Mouse (Mus musculus) adrenal gland, postnatal 10 days (tissue): ENCODE data around the gene Samd15. TPM values are rescaled to one million over a fixed set of nuclear protein-coding genes. Genes with fewer than 3 reads are reported as not detected.
"Not testable (repeated sequence)": the region's sequence is repeated elsewhere in the genome, so short reads cannot be mapped to it uniquely, and the experiment has no call there.

Experiments used
- DNase-seq: peaks from one replicate; pipeline ENCODE4 v3.0.0; 2021; ENCODE audit warnings: mixed read lengths
- long read RNA-seq, 2 experiments: library from polyadenylated mRNA; stranded (forward); transcript quantifications; one replicate each; pipeline ENCODE4 v2.0.0; 2021
- total RNA-seq, 2 experiments: library from RNA; stranded (reverse); gene quantifications; 2 replicates each; pipeline ENCODE4 v1.2.3; 2021

Samd15 gene
- total RNA-seq: 1 to 10 TPM; 1.1 to 1.8 TPM
- long read RNA-seq, experiment 1, partial matches to known transcripts: 0 of 1 reads
- long read RNA-seq, experiment 1, other reads (novel, unspliced or antisense): 1 of 1 reads
- long read RNA-seq, experiment 2: 0 reads

DNA sequence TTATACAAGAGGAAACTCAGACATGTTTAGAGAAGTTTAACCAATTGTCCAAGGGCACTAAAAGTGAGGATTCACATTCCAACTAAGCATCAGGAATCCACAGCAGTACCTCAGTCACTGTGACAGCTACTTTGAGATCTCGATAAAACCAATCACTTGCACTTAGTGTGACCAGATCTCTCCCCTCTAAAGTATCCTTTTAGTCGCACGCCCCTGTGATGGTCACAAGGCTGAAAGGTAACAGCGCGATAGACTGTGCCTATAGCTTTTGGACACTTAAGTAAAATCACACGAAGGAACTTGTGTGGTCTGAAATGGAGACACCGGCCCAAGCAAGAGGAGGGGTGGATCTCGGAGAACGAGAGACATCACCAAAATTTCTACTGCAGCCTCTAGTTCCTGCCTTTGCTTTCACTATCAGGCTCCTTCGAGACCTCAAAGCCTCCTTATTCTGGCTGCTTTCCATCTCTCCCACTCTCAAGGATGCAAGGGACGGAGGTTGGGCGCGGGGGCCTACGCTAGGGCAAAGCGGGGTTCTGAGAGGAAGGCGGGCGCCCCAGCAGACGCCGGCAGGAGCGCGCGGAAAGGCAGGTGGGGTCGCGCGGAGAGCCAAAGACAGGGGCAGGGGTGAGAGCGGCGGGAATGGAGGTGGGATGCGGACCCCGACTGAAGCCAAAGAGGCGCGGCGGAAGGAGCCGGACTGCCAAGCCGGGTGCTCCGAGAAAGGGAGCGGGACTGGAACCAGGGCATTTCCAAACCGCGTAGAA, at the start of gene Samd15:
Samd15 (plus strand) TSS at position 518 of the 767 bp plus-strand sequence.
- DNase-seq: peak; percentile 66

DNA sequence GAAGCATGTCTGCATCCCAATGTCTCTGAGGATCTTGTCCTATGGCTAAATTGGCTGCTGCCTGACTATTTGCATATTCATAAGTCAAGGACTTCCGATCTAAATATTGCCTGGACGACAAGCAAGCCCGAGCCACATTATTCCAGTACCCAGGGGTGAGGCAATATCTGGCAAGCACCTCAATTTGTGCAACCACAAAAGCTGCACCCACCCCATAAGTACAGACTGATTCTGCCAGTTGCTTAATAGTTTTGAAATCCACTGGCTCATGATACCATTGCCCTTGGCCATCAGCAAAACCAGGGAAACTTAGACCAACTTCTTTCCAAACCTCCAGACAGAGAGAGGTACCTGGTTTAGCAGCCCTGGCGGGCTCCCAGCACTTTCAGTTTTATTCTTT, 45.1 kb upstream of the Samd15 start:
- DNase-seq: peak; percentile 62

DNA sequence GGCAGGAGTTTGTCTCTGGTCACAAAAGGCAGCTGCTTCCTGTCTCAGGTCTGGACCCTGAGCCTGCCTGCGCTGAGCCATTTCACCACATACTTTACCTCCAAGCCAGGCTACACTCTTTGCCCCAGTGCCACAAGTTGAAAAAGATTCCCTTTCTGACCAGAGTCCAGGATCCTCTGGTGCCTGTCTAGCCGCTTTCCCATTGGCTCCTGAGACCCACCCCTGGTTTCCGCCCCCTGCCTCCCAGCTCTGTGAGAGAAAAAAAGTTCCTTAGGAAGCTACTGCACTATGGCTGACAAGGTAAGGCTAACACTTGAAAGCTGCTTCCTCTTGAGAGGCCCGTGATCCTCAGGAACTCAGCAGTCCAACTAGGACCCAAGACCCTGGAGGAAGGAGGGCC, 42.2 kb upstream of the Samd15 start:
- peak; percentile 39 for DNase-seq

DNA sequence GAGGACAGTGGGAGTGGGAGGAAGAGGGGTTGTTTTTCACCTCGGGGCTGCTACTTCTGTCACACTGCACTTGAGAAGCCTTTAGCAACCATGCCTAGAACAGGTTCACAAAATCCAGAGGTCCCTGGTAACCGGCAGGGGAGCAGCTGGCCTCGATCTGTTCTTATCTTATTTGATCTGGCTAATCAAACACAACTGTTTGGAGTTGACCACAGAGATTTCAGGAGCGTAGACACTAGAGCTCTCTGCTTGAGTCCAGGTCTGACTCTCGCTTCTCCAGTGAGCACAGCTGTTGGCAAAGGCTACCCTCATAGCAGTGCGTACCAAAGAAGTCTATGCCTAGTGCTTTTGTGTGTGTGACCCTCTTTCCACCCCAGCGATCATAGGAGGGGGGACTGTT, 41.4 kb upstream of the Samd15 start:
- no peak for DNase-seq

DNA sequence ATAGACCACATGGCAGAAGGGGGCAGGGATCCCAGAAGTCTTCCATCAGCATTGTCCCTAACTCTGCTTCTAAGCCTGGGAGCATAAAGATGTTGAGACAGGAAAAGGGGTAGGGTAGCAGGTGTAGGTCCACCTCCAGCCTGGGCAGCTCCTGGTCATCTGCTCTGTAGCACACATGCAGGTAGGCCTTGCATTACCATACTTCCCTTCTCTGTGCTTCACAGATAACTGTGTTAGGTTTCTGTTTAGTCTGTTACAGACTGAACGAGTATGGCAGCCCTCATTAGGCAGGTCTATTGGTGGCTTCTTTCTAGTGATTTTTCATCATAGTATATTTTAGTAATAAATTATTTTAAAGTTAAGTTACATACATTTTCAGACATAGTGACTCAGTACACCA, 39.2 kb upstream of the Samd15 start:
- no peak for DNase-seq

DNA sequence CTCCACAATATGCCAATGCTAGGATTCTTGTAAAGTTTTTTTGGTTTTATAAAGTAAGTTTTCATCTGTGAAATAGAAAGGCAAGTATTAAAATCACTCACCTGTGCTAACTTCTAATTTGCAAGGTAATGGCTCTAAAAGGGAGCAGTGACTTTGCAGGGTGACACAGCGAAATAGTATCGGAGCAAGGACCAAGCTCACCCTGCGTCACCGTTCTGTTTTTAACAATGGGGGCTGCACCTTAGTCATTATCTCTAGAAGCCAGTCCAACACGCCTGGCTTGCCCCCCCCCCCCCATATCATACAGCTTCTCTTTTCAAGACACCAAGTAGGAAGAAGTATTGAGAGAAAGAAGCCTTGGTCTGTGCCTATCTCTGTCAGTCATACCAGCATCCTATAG, 38.7 kb upstream of the Samd15 start:
- no peak for DNase-seq

DNA sequence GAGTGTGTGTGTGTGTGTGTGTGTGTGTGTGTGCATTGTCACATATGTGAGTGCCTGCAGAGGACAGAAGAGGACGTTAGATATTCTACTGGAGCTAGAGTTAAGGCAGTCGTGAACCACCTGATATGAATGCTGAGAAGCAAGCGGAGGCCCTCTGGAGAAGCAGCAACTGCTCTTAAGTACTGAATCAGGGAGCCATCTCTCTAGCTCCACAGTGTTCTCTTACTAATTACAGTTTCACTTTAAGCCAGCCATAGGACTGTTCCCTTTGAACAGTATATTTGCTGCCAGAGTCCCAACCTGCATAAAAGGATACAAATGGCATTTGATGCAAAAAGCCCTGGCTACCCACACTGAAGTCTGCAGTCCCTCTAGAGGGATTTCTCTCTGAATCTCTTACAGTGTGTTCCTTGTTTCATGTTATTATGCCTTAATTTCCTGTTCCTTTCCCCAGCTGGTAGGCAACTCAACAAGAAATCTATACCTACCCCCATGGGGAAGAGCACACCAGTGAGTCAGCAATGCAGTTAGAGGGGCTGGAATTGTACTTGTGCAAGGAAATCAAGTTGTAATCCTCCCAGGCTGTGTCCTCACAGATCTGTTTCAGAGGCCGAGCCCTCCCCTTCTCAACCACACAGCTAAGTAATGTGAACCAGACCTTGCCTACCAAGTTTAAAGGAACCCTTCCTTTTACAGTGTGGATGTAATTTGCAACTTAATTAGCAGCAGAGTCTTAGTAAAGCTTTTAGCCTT, 24.2 kb upstream of the Samd15 start:
- DNase-seq: no peak

DNA sequence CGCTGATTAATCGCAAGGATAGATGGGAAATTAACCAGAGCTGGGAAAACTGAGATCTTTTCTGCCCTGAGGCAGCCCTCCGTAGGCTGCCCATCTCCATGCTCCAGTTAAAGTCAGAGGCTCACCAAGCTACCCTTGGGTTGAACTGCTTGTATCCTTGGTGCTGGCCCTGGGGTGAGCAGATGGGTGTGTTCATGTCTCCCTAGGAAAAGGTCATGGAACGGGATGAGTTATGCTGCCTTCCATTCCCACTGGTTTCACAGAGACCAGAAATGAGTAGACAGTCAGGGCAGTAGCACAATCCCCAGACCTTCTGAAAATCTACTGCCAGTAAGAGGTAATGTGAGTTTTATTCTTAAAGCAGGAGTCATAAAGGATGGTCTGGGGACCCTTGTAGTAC, 21.9 kb upstream of the Samd15 start:
- peak; percentile 58 for DNase-seq

DNA sequence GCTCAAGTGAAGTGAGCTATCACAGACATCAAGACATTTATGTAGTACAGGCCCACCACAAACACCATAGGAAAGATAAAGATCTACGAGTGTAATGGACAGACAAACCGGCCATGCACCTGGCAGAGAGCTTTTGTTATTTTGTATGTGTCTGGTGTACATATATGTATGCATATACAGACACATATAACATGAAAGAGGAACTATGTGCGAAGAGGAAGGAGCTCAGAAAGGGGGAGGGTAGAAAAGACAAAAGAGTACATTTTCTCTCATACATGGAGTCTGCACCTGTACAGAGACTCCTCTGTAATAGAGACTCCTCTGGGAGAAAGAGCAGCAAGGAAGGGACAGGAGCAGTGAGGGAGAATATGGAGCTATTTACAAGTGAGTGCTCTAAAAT, 6.5 kb upstream of the Samd15 start:
- DNase-seq: no peak

DNA sequence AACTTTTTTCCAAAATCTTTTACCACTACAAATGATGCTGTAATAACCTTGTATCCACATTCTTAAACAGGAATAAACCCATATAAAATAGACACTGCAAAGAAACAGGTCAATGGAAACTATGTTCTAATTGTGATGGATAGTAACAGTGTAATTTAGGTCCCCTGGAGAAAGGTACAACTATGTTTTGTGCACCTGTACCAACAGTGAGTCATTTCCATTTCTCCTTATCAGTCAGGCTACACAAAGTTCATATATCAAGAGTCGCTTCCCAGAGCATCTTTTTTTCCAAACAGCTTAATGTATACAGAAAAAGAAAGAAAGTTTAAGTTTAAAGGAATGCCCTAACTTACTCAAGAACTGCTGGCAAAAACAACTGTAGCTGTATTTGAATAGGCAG, 4.5 kb upstream of the Samd15 start:
- no peak for DNase-seq

DNA sequence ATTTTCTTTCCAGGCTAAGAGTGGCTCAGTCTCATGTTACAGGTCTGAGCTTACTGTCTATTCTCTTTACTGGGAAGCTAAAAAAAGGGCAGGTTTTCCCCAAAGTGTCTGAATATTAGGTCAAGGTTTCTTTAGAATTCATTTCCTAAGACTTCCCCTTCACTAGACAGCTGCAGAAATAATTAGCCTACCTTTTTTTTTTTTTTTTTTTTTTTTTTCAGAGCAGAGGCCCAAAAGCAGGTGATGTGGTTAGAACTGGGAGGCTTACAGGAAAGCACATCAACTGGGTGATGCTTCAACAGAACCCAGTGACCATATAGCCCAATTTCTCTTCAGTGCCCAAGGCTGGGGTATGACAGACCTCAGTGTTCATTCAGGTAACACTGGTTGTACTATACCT, 3.2 kb upstream of the Samd15 start:
- no peak for DNase-seq

DNA sequence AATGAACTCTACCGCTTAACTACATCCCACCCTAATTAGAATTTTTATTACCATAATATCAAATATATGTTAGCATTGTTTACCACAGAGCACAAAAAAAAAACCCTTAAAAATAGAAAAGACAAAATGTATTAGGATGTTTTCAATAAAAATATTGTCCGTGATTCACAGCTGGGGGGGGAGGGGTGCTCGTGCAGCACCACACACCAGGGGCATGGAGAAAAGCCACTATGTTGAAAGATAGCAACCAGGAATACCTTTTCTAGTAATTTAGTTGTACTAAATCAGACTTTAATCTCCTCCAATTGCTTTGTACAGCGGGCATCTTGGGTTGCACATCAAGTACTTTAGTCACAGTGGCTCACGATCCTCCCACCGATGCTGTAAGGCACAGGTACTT, 731 bp upstream of the Samd15 start:
- DNase-seq: no peak

DNA sequence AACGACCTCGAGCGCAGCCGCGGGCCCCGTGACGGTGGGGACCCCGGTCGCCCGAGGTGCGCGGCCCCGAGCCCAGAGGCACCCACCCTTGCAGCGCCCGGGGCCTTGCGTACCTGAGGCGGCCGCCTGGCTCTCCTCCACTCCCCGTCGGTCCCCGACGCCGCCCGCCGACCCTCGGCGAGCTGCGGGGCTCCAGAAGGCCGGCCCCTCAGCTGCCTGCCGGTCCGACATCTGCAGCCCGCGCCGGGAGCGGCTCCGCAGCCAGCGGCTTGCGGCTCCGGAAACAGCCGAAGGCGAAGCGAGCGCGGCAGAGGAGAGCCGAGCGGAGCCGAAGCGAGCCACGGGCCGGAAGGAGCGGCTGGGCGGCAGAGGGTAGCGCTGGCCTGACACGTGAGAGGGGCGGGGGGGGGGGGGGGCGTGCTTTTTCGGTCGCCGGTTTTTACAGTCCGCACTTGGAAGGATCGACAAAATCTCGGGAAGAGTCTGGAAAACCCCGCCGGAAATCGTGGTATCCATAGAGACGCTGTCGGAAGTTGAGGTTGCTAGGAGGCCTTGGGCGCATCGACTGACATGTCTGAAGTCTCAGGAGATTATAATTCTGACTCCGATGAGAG, 557 bp downstream of the Samd15 start, which contains the start of gene Tmed8:
Tmed8 (minus strand) TSS at position 482 of the 614 bp plus-strand sequence.
- peak; percentile 86 for DNase-seq

DNA sequence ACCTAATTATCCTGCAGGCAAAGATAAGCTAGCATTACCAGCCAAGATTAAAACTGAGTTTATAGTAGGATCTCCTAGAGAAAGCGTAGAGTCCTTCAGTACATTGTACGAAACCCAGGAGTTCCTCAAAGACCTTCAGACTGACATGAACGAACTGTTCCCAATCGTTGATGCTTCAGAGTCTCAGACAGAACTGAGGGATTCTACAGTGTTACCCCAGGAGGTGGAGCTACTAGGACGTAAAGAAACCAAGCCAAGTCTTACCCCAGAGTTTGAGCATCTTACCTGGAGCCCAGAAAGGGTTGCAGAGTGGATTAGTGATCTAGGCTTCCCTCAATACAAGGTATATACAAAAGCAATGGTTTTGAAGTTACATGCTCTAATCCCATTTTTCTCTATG, 2.2 kb downstream of the Samd15 start:
- no peak for DNase-seq

DNA sequence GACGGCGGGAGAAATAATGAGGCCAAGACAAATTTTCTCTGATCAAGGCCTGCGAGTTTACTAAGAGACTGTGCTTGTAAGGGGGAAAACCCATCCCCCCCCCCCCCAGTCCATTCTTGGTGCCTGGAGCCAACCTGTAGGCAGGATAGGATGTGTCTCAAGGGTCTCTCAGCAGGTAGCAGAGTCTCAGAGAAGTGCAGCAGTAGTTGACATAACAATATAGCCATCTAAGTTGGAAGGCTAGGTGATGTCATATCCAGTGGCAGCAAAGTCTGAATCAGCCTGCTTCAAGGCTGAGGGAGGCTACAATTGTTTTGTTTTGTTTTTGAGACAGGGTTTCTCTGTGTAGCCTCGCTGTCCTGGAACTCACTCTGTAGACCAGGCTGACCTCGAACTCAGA, 6.3 kb downstream of the Samd15 start:
- not testable (repeated sequence) for DNase-seq

DNA sequence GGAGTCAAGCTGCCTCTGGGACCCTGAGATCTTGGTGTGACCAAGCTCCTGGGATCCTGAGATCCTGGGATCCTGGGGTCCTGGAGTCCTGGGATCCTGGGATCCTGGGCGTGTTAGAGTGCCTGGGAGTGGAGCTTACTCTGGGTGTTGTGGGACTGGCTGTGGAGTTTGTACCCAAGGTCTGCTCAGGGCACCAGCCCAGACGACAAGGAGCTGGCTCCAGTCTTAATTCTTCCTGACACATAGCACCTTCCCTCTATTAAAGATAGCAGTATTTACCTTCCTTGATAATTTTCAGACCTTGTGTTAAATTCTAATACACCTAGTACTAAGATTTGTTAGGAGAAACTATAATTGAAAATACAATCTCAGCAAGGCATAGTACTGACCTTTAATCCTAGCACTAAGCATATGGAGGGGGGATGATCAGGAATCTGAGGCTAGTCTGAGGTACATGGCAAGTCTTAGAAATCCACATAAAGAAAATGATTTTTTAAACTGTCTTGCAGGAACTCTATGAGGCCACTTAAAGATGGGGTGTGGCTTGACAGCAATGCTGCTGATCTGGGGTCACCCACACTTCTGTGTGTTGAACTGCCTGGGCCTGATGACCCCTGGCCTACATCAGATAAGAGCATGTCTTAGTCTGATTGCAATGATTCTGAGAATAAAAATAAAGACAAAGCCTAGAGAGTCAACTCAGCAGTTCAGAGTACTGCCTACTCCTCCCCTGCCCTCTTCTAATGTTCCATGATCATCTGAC, 13.5 kb downstream of the Samd15 start:
- no peak for DNase-seq

DNA sequence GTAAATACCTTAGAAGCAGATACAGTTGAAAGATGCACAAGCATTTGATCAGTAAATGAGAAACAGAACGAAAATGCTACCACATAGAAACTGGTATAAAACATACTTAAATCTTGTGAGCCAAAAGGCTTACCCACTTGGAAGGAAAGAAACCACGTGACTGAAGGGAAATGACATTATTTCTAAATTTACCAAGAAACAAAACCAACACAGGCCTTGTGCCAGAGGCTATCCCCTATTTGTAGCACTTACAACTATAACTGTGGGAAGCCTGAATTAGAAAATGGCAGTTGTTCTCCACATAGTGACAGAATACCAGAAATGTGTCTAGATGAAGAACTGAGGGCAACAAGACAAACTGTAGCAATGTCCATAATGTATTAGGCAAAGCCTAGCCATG, 16.5 kb downstream of the Samd15 start:
- DNase-seq: no peak

DNA sequence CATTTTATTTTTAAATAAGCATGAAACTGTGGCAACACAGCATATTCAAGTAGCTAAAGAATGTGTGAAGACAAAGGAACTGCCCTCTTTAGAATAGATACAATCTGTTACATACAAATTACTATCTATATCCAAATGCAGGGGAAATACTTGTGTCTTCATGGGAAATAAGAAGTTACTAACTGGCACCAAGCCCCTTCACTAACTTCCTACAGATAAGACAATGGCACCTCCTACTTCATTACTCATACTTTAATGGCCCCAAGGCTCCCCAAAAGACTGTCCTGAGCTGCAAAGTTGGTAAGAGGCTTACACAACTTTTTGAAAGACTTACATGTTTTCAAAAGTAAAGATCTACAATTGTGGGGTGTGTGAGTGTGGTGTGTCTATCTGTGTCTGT, 18.1 kb downstream of the Samd15 start:
- no peak for DNase-seq

DNA sequence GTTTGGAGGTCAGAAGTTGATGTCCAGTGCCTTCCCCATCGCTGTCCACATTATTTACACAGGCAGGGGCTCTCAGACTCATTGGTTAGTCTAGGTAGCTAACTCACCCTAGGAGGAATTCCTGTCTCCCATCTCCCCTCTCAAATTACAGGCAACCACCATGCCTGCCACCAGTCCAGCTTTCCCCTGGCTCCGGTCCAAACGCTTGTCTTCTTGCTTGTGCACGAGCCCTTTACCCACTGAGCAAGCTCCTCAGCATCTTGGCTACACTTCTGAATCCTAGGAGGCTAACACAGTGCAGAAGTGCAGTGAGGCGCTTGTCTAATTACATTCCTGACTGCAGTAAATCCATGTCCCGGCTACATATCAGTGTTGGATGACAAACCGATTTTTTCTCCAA, 19.8 kb downstream of the Samd15 start:
- DNase-seq: no peak

DNA sequence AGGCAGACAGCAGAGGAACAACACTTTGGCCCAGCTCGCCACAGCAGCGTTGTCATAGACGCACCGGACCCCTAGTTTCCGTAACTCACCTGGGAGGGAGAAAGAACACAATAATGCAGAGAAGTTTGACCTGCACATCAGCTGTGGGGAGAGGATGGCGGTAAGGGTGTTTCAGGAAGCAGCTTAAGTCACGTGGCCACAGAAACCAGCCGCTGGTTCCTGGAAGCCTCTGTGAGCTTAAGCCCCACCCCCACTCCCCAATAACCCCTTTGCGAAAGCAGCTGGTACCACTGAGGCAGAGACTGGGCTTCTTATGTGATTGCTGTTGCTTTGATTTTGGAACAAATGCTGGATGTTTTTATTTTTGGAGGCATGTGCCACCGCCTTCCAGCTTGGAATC, 25.4 kb downstream of the Samd15 start:
- no peak for DNase-seq

DNA sequence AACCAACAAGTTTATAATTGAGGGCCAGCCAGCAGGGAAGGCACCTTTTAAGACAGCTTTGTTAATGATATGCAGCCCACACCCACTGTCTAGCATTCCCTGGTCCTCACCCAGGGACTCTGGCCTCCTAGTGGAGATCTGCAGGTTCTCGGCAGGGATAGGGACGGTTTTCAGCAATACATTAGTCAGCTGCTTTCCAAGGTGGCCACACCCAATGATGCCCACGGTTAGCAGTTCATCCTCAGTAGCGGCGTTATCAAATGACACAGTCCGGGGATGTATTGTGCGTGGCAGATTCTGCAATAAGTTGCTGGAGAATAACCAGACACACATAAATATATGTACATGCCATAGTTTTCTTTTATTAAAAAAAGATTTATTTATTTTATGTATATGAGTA, 27.3 kb downstream of the Samd15 start:
- DNase-seq: no peak

DNA sequence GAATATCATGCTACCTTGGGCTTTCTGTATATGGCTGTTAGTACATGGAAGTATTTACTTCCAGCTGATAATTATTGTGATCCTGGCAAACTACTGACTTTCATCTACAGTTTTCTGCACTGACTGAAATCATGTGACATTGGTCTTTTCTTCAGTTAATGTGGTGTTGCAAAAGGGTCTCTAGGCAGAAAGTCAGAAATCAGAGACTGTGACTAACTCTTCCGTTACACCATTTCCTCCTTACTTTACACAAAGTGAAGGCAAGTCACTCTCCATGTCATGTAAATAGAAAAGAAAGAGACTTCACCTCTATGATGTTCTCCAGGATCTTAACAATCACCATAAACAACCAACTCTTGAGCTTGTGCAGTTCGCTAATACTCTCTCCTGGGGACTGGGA, 30.1 kb downstream of the Samd15 start:
- DNase-seq: no peak
